Mouse (Mus musculus) lung, adult 2 months (tissue): ENCODE results near the gene Gm4779.
"Not testable (repeated sequence)": the region's sequence is repeated elsewhere in the genome, so short reads cannot be mapped to it uniquely, and the experiment has no call there.

ENCODE experiments used
- CTCF ChIP-seq: fragments of 200-500 bp; IDR thresholded peaks from 2 replicates; pipeline ENCODE4 v1.5.1; 2011; ENCODE audit warnings: mild to moderate bottlenecking, low read length, control low read depth; ENCODE audit not compliant: insufficient read depth
- POLR2A ChIP-seq: fragments of 200-500 bp; IDR thresholded peaks from 2 replicates; pipeline ENCODE4 v1.6.1; 2011; ENCODE audit warnings: low read depth, mild to moderate bottlenecking, control low read depth, low read length, borderline replicate concordance; ENCODE audit errors: extremely low read depth

DNA sequence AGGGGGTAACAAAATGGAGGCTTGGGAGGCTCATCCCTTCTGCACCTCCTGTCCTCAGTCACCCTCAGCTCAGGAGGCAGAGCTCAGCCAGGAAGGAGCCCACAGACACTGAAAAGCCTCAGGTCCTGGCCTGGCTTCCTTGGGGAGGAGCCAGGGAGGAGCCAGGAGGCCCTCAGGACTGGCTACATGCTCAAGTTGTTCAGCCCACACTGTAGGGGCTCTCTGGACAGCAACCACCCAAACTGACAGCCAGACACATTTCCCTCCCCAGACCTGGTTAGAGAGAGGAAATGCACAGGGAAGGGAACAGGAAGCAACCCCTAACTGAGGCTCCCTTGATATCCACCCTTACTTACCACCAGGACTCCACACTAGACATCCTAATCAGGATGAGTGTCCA lies 25.8 kb upstream of the Gm4779 start:
- not testable (repeated sequence) for TF ChIP-seq CTCF, POLR2A
